Mouse (Mus musculus) limb, embryonic 15.5 days (tissue): ENCODE results near the gene Fam71b. TPM values are rescaled to one million over a fixed set of nuclear protein-coding genes. Genes with fewer than 3 reads are reported as not detected.

Source experiments
- ATAC-seq: fragments of 200-750 bp; cut with Nextera tagmentation; 2 replicates; pipeline ENCODE4 v1.8.0; 2017; ENCODE audit warnings: low read depth, moderate TSS enrichment; ENCODE audit not compliant: insufficient number of reproducible peaks, low FRiP score, low TSS enrichment
- H3K27ac ChIP-seq: fragments of 300-500 bp; sonication (generic); 2 replicates; pipeline ENCODE4 v1.5.1; 2015; ENCODE audit warnings: moderate library complexity, mild to moderate bottlenecking, inconsistent platforms
- H3K27me3 ChIP-seq: fragments of 300-500 bp; sonication (generic); 2 replicates; pipeline ENCODE4 v1.6.1; 2015; ENCODE audit warnings: inconsistent platforms
- H3K36me3 ChIP-seq: fragments of 300-500 bp; sonication (generic); 2 replicates; pipeline ENCODE4 v1.6.1; 2015; ENCODE audit warnings: inconsistent platforms
- H3K4me1 ChIP-seq: fragments of 300-500 bp; sonication (generic); 2 replicates; pipeline ENCODE4 v1.6.1; 2015; ENCODE audit warnings: inconsistent platforms
- H3K4me2 ChIP-seq: fragments of 300-500 bp; sonication (generic); 2 replicates; pipeline ENCODE4 v1.6.1; 2015; ENCODE audit warnings: mild to moderate bottlenecking, inconsistent platforms
- H3K4me3 ChIP-seq: fragments of 300-500 bp; sonication (generic); 2 replicates; pipeline ENCODE4 v1.5.1; 2015; ENCODE audit warnings: mild to moderate bottlenecking, inconsistent platforms
- H3K9ac ChIP-seq: fragments of 300-500 bp; sonication (generic); 2 replicates; pipeline ENCODE4 v1.6.1; 2015; ENCODE audit warnings: inconsistent platforms
- H3K9me3 ChIP-seq: fragments of 300-500 bp; sonication (generic); 2 replicates; pipeline ENCODE4 v1.6.1; 2016; ENCODE audit warnings: inconsistent platforms
- WGBS: fragments of 180-500 bp; shearing (Covaris S2); methylation state at CpG from one replicate; pipeline ENCODE4 v1.1.7; 2015; 5-methylcytosine and 5-hydroxymethylcytosine counted together
- polyA plus RNA-seq: library from polyadenylated mRNA; unstranded; fragments of >200 nt; fragmentation: Nextera tagmentation; extraction: Ambion mirVana; gene quantifications from 2 replicates; pipeline ENCODE4 v1.2.1, GENCODE M21; 2015

Fam71b gene
- polyA plus RNA-seq, 1 experiment from 2014 or later, result not detected

DNA sequence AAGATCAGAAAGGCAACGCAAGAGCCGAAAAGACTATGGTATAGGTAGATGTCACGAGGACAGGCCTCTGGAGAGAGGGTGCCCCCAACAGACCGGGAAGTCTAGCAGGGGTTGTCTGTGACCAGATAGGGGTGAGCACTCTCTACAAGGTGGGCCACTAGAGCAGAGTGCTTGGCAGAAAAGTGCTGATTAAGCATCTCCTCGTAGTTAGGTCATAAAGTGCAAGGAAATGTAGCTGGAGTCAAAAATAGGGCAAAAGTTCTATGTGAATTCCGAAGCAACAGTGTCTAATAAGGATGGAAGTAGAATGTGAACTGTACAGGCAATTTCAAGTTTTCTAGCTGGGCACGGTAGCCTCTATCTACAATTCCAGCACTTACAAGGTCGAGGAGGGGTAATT lies 25.1 kb upstream of the Fam71b start:
- no peak overlapping the region for H3K4me3 ChIP-seq
- H3K4me1 ChIP-seq, result no peaks in the 10 kb centered on the region
- ATAC-seq, result no peak
- H3K27ac ChIP-seq, result no peak overlapping the region
- no peak overlapping the region for H3K4me2 ChIP-seq
- 90% methylated on average over 8 of the region's 8 CpGs for WGBS
- no peak overlapping the region for H3K9ac ChIP-seq
- no peaks in the 10 kb centered on the region for H3K36me3 ChIP-seq
- H3K9me3 ChIP-seq, result no peaks in the 10 kb centered on the region
- H3K27me3 ChIP-seq, result no peaks in the 10 kb centered on the region

DNA sequence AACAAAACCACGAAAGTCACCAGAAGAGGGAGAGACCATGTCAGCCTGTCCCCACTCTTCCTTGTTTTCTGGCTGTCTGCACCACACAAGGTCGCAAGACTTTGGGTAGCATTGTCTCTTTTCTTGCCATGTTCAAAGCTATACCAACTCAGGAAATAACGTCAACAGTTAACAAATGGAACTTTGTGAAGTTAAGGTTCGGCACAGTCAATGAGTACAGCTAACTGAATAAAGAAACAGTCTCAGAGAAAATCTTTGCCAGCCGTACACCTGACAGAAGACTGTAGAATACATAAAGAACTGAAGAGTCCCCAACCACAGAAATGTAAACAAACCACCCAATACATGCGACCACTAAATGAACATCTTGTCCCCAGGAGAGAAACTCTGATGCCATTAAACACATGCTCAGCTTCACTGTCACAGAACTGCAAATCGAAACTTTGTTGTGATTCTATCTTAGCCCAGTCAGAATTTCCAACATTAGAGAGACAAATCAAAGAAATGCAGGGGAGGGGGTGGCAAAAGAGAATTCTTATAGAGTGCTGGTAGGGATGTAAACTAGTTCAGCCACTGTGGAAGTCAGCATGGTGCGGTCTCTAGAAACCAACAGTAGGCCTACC lies 23.9 kb upstream of the Fam71b start:
- H3K27ac ChIP-seq, result no peak overlapping the region
- no peaks in the 10 kb centered on the region for H3K36me3 ChIP-seq
- no peak overlapping the region for H3K4me3 ChIP-seq
- H3K4me1 ChIP-seq, result no peaks in the 10 kb centered on the region
- no peak overlapping the region for H3K4me2 ChIP-seq
- no peaks in the 10 kb centered on the region for H3K9me3 ChIP-seq
- 77% methylated on average over 8 of the region's 8 CpGs for WGBS
- H3K27me3 ChIP-seq, result no peaks in the 10 kb centered on the region
- ATAC-seq, result no peak
- H3K9ac ChIP-seq, result no peak overlapping the region

DNA sequence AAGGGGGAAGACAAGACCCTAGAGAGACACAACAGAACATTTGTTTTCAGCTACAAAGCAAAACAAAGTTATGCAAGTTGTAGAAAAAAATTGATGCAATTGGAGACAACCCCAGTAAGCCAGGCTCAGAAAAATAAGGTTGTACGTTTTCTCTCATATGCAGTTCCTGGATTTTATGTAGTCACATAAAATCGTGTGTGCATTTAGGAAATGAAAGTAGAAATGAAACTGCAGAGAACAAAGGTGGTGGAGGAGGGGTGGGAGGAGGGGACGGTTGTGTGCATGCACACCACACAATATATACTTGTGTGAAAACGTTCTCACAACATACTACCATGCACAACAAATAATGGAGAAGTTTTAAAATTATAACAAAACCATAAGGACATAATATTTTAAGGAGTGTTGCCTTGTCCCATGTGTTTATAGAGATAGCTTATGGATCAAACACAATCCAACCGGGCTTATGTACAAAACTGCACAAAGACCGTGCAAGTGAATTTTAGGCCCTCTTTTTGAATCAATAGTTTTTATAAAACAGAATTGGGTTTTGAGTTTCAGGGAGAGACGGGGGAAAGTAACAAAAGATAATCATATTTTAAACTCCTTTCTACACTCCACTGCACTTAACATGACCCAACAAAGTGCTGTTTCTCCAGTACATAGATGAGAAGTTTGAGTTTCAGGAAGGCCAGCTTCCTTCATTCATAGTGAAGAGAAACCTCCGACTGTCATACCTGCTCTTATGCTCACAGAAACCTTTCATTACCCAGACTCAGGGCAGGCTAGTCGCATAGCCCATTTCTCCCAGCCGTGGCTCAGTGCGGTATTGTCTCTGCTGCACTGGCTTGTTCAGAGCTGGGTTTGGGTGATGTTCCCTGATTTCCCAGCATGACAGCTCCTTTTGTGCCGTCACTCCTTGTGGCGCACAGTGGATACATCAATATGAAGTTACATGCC lies 23.0 kb upstream of the Fam71b start:
- Histone ChIP-seq H3K4me2 (no peak overlapping the region), H3K9ac (no peak overlapping the region), H3K27ac (no peak overlapping the region), H3K36me3 (no peaks in the 10 kb centered on the region), H3K4me1 (no peaks in the 10 kb centered on the region), H3K4me3 (no peak overlapping the region), H3K27me3 (no peaks in the 10 kb centered on the region), H3K9me3 (no peaks in the 10 kb centered on the region)
- WGBS, result 64% methylated on average over 13 of the region's 13 CpGs
- no peak for ATAC-seq

DNA sequence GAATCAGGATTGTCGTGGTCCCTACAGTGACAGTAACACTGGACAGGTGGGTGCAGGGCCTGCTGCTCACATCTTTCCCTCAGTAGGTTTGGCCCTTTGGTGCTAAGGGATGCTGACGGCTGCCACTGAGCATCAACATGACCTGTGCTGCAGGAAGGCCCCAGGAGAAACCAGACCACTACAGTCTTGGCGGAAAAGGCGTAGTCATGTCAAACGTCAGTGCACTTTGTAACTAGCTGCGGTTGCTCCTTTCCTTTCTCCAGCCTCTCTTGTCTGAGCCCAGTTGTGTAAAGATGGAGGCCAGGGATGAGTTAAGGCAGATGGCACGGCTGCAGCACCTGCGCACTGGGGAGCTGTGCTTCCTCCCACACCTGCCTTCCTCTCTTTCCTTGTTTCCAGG lies 21.3 kb upstream of the Fam71b start:
- ATAC-seq, result no peak

DNA sequence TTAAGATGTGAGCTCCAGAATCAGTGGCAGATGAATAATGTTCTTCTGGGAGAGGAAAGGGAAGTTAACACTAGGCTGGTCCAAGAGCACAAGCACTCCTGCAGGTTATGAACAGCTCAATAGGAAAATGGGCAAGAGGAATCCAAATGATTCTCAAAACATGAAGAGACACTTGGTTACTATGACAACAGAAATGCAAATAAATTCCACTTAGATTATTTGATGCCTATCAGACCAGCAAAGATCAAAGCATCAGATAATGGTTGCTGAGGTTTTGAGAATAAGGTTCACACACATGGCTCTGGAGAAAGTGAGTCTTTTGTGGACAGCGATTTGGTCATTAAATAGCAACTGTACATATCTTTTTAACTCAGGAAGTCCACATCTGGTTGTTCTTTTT lies 19.0 kb upstream of the Fam71b start:
- ATAC-seq, result no peak
- Histone ChIP-seq H3K27ac (no peak overlapping the region), H3K4me3 (no peak overlapping the region), H3K9ac (no peak overlapping the region), H3K4me2 (no peak overlapping the region), H3K36me3 (no peaks in the 10 kb centered on the region), H3K9me3 (no peaks in the 10 kb centered on the region), H3K27me3 (no peaks in the 10 kb centered on the region), H3K4me1 (no peaks in the 10 kb centered on the region)
- 80% methylated on average over 1 of the region's 1 CpGs for WGBS

More for the DNA sequence above, 21.3 kb upstream of the Fam71b start:
- Histone ChIP-seq H3K27me3 (no peaks in the 10 kb centered on the region), H3K4me3 (no peak overlapping the region), H3K36me3 (no peaks in the 10 kb centered on the region), H3K4me1 (no peaks in the 10 kb centered on the region), H3K27ac (no peak overlapping the region), H3K9ac (no peak overlapping the region), H3K9me3 (no peaks in the 10 kb centered on the region), H3K4me2 (no peak overlapping the region)
- WGBS, result 77% methylated on average over 8 of the region's 8 CpGs

DNA sequence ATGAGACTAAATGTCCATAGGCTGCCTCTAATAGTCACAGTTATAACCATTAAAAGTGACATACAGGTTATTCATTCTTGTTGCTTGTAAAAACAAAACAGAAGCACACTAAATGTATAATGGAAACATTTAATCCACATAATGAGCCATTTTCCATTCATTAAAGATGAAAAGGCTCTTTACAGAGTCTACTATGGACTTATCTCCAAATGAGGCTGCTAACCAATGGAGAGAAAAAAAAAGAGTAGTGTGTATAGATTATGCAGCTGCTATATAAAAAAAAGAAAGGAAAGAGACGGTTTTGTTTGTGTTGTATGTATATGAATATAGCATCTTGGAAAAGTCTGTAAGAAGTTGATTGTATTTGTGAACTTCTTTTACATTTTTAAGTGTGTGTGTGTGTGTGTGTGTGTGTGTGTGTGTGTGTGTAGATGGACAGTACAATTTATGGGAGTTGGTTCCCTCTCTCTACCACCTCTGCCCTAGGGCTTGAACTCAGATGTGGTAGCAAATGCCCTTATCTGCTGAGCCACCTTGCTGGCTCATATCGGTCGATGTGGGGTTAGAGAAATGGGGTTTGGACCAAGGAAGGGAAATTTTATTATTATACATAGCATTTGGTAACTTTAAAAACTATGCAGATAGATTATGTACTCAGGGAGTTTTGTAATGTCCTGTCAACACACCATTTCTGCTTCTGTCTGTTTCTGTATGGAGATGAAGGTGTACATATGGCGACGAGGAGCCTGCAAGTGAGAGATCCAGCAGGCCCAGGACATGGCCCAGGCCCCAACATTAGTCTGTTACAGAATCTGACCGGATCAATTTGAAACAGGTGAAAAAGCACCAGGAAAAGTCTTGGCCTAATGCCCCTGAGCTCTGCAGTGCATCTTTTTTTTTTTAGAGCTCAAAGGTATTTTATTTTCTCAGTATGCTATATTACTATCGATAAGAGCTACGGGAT lies 18.3 kb upstream of the Fam71b start:
- H3K4me1 ChIP-seq, result no peaks in the 10 kb centered on the region
- no peaks in the 10 kb centered on the region for H3K9me3 ChIP-seq
- H3K4me2 ChIP-seq, result no peak overlapping the region
- ATAC-seq, result no peak
- 85% methylated on average over 8 of the region's 8 CpGs for WGBS
- H3K27me3 ChIP-seq, result no peaks in the 10 kb centered on the region
- no peaks in the 10 kb centered on the region for H3K36me3 ChIP-seq
- H3K9ac ChIP-seq, result no peak overlapping the region
- no peak overlapping the region for H3K4me3 ChIP-seq
- H3K27ac ChIP-seq, result no peak overlapping the region

DNA sequence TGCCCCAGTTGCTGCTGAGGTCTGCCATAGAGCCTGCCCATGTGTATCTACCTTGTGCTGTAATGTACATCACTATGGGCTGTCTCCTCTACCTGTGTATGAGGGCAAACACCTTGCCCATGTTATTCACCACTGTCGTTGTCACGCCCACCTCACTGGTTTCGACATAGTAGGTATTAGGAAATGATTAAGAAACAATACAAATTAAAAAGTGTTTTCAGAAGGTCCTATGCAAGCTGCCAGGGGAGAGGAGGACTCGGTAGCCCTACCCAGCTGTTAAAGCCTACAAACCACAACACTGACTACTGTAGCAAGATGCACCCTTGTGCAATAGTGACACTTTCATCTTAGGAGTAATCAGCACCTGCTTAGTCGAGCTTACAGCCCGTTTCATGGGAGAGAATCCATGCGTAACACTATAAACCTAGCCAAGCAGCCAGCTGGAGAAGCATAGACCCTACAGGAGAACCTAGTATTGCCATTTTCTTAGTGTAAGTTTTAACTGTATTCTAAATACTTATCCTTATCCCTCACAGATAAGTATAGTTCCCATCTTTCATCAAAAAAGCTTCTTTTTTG lies 16.2 kb upstream of the Fam71b start:
- H3K4me1 ChIP-seq, result no peaks in the 10 kb centered on the region
- H3K4me3 ChIP-seq, result no peak overlapping the region
- H3K9ac ChIP-seq, result no peak overlapping the region
- no peaks in the 10 kb centered on the region for H3K27me3 ChIP-seq
- no peak for ATAC-seq
- no peak overlapping the region for H3K27ac ChIP-seq
- H3K9me3 ChIP-seq, result no peaks in the 10 kb centered on the region
- no peak overlapping the region for H3K4me2 ChIP-seq
- H3K36me3 ChIP-seq, result no peaks in the 10 kb centered on the region
- 80% methylated on average over 7 of the region's 7 CpGs for WGBS

DNA sequence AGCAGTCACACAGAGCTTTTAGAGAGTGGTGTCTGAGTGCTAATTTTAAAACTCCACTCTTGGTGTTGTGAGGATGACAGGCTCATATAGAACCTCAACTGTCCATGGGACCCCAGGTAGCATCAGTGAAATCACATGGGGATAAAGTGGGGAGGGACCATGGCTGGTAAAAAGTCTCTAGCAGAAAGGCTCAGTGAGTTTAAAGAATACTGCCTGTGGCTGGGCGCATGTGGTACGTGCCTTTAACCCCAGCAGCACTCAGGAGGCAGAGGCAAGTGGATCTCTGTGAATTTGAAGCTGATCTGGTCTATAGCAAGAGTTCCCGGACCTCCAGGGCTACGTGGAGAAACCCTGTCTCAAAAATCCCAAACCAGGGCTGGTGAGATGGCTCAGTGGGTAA lies 13.9 kb upstream of the Fam71b start:
- no peak for ATAC-seq
- Histone ChIP-seq H3K9ac (no peak overlapping the region), H3K36me3 (no peaks in the 10 kb centered on the region), H3K4me1 (no peaks in the 10 kb centered on the region), H3K4me2 (no peak overlapping the region), H3K4me3 (no peak overlapping the region), H3K27me3 (no peaks in the 10 kb centered on the region), H3K27ac (no peak overlapping the region), H3K9me3 (no peaks in the 10 kb centered on the region)
- 97% methylated on average over 4 of the region's 4 CpGs for WGBS

DNA sequence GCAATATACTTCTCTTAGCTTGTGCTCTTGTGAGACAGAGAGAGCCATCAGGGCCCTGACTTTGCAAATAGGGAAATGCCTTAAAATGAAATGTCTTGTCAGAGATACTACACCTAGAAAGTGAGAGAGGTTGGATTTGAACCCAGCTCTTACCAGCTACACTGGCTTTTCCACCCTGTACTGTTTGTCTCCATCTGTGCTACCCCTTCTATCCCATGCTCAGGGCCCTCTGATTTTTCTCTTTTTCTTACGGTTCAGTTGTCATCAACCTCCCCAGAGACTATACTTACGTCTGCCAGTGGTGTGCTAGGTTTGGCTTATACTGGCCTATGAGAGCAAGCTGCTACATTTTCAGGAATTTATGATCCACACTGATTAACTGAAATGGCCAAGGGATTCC lies 11.4 kb upstream of the Fam71b start:
- no peaks in the 10 kb centered on the region for H3K4me1 ChIP-seq
- no peaks in the 10 kb centered on the region for H3K27me3 ChIP-seq
- H3K4me3 ChIP-seq, result no peak overlapping the region
- 76% methylated on average over 2 of the region's 2 CpGs for WGBS
- ATAC-seq, result no peak
- H3K9ac ChIP-seq, result no peak overlapping the region
- H3K9me3 ChIP-seq, result no peaks in the 10 kb centered on the region
- no peak overlapping the region for H3K4me2 ChIP-seq
- no peak overlapping the region for H3K27ac ChIP-seq
- no peaks in the 10 kb centered on the region for H3K36me3 ChIP-seq

DNA sequence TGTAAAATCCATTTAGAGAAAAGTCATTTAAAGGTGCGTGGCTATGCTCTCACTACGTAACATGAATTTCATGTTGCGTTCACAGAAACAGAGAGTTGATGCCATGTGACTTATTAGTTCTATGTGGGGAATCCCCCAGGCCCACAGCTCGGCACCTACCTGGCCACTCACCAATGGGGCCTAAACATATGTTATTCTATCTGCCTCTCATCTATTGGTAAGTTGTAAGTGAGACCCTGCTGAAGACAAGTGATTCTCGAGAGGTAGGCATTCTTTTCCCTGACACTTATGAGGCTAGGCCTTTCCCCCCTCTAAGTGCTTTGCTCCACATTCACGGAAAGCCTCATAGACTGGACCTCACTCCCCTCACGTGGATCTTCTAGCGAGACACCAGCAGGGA lies 9.8 kb upstream of the Fam71b start:
- no peak for ATAC-seq
- H3K9ac ChIP-seq, result no peak overlapping the region
- 84% methylated on average over 8 of the region's 8 CpGs for WGBS

DNA sequence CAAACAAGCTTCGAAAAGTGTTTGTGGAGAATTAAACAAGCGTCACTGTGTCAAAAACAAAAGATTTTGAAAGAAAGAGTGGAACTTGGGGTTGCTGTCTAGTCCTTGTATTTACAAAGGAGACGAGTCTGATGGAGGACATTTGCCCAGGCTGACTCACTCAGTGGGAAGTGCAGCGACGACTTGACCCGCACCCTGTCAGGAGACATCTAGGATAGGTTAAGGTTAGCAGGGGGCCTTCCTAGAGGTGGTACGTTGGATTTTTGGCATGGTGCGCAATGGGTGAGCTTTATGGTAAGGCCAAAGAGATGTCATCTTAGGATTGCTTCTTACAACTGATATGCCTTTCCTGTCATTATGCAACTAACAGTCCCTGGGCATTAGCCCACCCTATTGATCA lies 9.3 kb upstream of the Fam71b start:
- Histone ChIP-seq H3K4me1 (no peaks in the 10 kb centered on the region), H3K4me3 (no peak overlapping the region), H3K27ac (no peak overlapping the region), H3K36me3 (no peaks in the 10 kb centered on the region), H3K9me3 (no peaks in the 10 kb centered on the region), H3K9ac (no peak overlapping the region), H3K4me2 (no peak overlapping the region), H3K27me3 (no peaks in the 10 kb centered on the region)
- 90% methylated on average over 8 of the region's 8 CpGs for WGBS
- no peak for ATAC-seq

More for the DNA sequence above, 9.8 kb upstream of the Fam71b start:
- no peak overlapping the region for H3K4me3 ChIP-seq
- no peaks in the 10 kb centered on the region for H3K27me3 ChIP-seq
- no peaks in the 10 kb centered on the region for H3K4me1 ChIP-seq
- H3K36me3 ChIP-seq, result no peaks in the 10 kb centered on the region
- H3K4me2 ChIP-seq, result no peak overlapping the region
- no peak overlapping the region for H3K27ac ChIP-seq
- H3K9me3 ChIP-seq, result no peaks in the 10 kb centered on the region
